Mouse (Mus musculus) kidney, embryonic 16.5 days (tissue): ENCODE measurements around the gene Zfp809. TPM values are rescaled to one million over a fixed set of nuclear protein-coding genes. Genes with fewer than 3 reads are reported as not detected.

Source experiments
- ATAC-seq: fragments of 200-750 bp; cut with Nextera tagmentation; 2 replicates; pipeline ENCODE4 v1.8.0; 2017; ENCODE audit warnings: moderate TSS enrichment; ENCODE audit not compliant: low FRiP score, low TSS enrichment
- H3K27ac ChIP-seq: fragments of 300-500 bp; sonication (generic); 2 replicates; pipeline ENCODE4 v1.5.1; 2014; ENCODE audit warnings: low read length
- H3K27me3 ChIP-seq: fragments of 300-500 bp; sonication (generic); 2 replicates; pipeline ENCODE4 v1.6.1; 2014; ENCODE audit warnings: low read length, control low read depth, mixed read lengths; ENCODE audit not compliant: insufficient read depth
- H3K36me3 ChIP-seq: fragments of 300-500 bp; sonication (generic); 2 replicates; pipeline ENCODE4 v1.6.1; 2014; ENCODE audit warnings: low read length, control low read depth, mixed read lengths; ENCODE audit not compliant: insufficient read depth
- H3K4me1 ChIP-seq: fragments of 300-500 bp; sonication (generic); 2 replicates; pipeline ENCODE4 v1.6.1; 2014; ENCODE audit warnings: low read length, control low read depth, mixed read lengths; ENCODE audit not compliant: insufficient read depth
- H3K4me2 ChIP-seq: fragments of 300-500 bp; sonication (generic); replicated peaks from 2 replicates; pipeline ENCODE4 v1.6.1; 2014; ENCODE audit warnings: low read depth, low read length
- H3K4me3 ChIP-seq: fragments of 300-500 bp; sonication (generic); 2 replicates; pipeline ENCODE4 v1.5.1; 2014; ENCODE audit warnings: mild to moderate bottlenecking, low read length
- H3K9ac ChIP-seq: fragments of 300-500 bp; sonication (generic); replicated peaks from 2 replicates; pipeline ENCODE4 v1.6.1; 2014; ENCODE audit warnings: low read length
- H3K9me3 ChIP-seq: fragments of 300-500 bp; sonication (generic); 2 replicates; pipeline ENCODE4 v1.6.1; 2016; ENCODE audit warnings: low read length, control low read depth
- WGBS: fragments of 180-500 bp; shearing (Covaris S2); extraction: QIAGEN DNeasy Blood & Tissue Kit; methylation state at CpG from one replicate; pipeline ENCODE4 v1.1.7; 2014; 5-methylcytosine and 5-hydroxymethylcytosine counted together
- polyA plus RNA-seq: library from polyadenylated mRNA; unstranded; fragments of >200 nt; fragmentation: Nextera tagmentation; extraction: Ambion mirVana; gene quantifications from 2 replicates; pipeline ENCODE4 v1.2.1, GENCODE M21; 2015

Zfp809 gene
- 20.0 and 21.7 TPM in 2 replicates for polyA plus RNA-seq

DNA sequence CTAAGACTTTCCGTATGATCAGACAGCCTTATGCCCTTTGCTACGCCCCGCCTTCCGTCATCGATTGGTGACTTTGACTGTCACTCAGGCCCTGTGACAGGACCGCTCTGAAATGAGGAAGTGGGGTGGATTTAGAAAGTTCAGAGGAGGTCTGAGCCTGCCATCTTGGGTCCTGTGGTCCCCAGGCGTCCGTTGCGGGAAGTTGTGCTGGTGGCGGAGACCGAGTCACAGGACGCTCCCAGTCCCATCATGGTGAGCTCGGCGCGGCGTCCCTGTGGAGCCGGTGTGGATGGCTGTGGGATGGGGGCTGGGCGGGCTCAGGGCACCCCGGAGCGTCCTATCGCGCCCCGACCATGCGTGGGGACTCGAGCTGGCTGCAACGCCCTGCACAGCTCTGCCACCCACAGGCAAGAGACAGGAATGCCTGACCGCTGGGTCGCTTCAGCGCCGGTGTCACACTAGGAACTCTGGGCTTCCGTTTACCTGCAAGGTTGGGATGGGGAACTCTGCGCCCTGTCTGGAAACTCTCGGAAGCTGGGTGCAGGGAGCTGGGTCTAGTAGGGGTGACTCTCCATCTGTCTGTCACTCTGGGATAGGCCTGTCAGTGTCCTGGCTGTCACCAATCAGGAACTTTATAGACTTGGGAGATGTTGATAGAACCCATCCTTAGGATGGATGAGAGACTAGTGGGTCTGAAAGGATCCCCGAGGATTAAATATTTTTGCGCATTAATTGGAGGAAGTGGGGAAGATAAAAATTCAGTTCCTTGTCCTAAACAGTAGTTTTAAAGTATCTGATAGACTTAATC is at the start of gene Zfp809:
TSS of gene Zfp809 (plus strand) at position 134 of the 808 bp plus-strand sequence.
- Histone ChIP-seq H3K4me2 (peak within 1 kb of the TSS; percentile 83), H3K4me1 (peaks cover 4% of the 10 kb centered on the region), H3K27me3 (no peaks in the 10 kb centered on the region), H3K4me3 (peak within 1 kb of the TSS; percentile 73), H3K36me3 (no peaks in the 10 kb centered on the region), H3K9ac (peak within 1 kb of the TSS; percentile 83), H3K9me3 (0 out of 2 replicates have a peak, but pooled peaks cover 2% of the 10 kb centered on the region), H3K27ac (peak within 1 kb of the TSS; percentile 95)
- peak; percentile 99 for ATAC-seq
- 2% methylated on average over 35 of the region's 35 CpGs for WGBS

DNA sequence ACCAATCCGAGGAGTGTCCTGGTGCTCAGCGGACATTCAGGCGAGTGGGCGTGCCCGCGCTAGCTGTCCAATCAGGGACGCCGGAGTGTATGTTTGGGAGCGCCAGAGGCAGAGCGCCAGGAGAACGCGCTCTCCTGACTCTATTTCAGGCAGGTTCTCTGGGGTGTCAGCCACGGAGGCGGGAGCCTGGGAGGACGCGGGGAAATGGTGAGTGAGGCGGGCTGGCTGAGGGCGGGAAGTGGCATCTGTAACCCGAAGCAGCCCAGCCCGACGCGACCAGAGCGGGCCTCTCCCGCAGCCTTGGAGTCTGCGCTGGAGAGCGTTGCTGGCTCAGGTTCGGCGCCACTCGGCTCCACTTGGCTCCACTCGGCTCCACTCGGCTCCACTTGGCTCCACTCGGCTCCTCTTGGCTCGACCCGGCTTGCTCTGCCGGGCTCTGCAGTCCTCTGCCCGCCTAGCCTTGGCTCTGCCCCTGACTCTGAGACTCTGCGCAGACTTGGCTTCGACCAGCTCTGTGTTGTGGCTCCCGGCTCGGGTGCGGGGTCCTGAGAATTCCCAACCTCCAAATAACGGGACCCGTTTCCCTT is 37.4 kb upstream of the Zfp809 start, which contains the start of gene Zfp872:
TSS of gene Zfp872 (plus strand) at position 66 of the 587 bp plus-strand sequence.
- Histone ChIP-seq H3K4me2 (peak within 1 kb of the TSS; percentile 69), H3K4me3 (peak within 1 kb of the TSS; percentile 49), H3K27ac (no peak within 1 kb of the TSS), H3K9ac (peak within 1 kb of the TSS; percentile 55), H3K27me3 (no peaks in the 10 kb centered on the region; the same call in 1 of the 2 replicates), H3K4me1 (no peaks in the 10 kb centered on the region), H3K9me3 (peaks cover 25% of the 10 kb centered on the region), H3K36me3 (no peaks in the 10 kb centered on the region)
- 13% methylated on average over 43 of the region's 43 CpGs for WGBS
- peak; percentile 85 for ATAC-seq

DNA sequence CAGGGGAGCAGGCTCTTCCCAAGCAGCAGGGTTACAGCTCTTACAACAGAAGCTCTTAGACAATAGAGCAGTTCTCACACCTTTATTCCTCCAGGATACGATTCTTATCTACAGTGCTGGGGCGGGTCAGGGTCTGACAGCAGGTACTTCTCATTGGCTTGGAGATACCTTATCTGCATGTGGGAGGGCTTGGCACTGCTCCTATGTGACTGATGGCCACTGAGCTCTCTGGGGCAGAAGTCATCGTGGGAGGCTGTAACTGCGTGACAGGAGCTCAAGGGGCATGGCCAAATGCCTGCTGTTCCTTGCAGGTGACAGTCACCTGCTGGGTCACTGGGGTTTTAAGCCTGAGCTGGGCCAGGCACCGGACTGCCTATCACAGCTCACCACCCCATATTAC is 29.1 kb upstream of the Zfp809 start:
- ATAC-seq, result no peak
- Histone ChIP-seq H3K4me2 (no peak overlapping the region), H3K27ac (no peak overlapping the region), H3K9ac (no peak overlapping the region), H3K27me3 (no peaks in the 10 kb centered on the region), H3K36me3 (peaks cover 5% of the 10 kb centered on the region; the same call in 1 of the 2 replicates), H3K4me1 (no peaks in the 10 kb centered on the region), H3K4me3 (no peak overlapping the region), H3K9me3 (peaks cover 31% of the 10 kb centered on the region)
- 36% methylated on average over 5 of the region's 5 CpGs for WGBS

- ATAC-seq, result no peak
- Histone ChIP-seq H3K27ac (peak overlapping the region; percentile 57), H3K9ac (no peak overlapping the region), H3K4me1 (no peaks in the 10 kb centered on the region), H3K36me3 (no peaks in the 10 kb centered on the region), H3K27me3 (no peaks in the 10 kb centered on the region), H3K9me3 (no peaks in the 10 kb centered on the region), H3K4me2 (peak overlapping the region; percentile 27; the same call in 1 of the 2 replicates), H3K4me3 (peak overlapping the region; percentile 1; the same call in 1 of the 2 replicates)
- 53% methylated on average over 2 of the region's 2 CpGs for WGBS
These were observed 11.7 kb upstream of the Zfp809 start for GRCm38 (mm10) chr9:22213785-22214194.

DNA sequence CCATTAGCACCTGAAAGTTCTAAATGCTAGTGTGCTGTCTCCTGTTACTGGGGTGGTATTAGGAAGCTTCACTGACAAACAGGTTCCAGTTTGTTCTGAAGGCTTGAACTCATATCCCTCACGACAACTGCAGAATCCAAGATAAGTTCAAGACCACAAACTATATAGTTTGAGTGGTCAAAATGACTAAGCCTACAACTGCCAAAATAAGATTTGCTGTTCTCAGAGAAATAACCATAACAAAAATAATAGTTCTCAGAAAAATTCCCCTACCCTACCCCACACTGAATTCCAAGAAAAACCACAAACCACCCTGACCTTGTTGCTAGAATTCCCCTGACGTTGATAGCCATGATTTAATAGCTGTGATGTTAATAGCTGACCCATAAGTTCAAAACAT is 11.0 kb upstream of the Zfp809 start:
- no peak overlapping the region for H3K27ac ChIP-seq
- no peaks in the 10 kb centered on the region for H3K4me1 ChIP-seq
- no peak overlapping the region for H3K4me2 ChIP-seq
- H3K9ac ChIP-seq, result no peak overlapping the region
- H3K27me3 ChIP-seq, result no peaks in the 10 kb centered on the region
- 80% methylated on average over 2 of the region's 2 CpGs for WGBS
- H3K36me3 ChIP-seq, result no peaks in the 10 kb centered on the region
- no peak overlapping the region for H3K4me3 ChIP-seq
- no peak for ATAC-seq
- no peaks in the 10 kb centered on the region for H3K9me3 ChIP-seq

GRCm38 (mm10) chr9:22216705-22217104 is 8.8 kb upstream of the Zfp809 start:
- 51% methylated on average over 3 of the region's 3 CpGs for WGBS
- no peak for ATAC-seq
- Histone ChIP-seq H3K4me3 (no peak overlapping the region), H3K27me3 (no peaks in the 10 kb centered on the region), H3K4me2 (no peak overlapping the region), H3K27ac (no peak overlapping the region), H3K36me3 (no peaks in the 10 kb centered on the region), H3K9me3 (no peaks in the 10 kb centered on the region), H3K4me1 (no peaks in the 10 kb centered on the region), H3K9ac (no peak overlapping the region)

GRCm38 (mm10) chr9:22217858-22218493 is 7.5 kb upstream of the Zfp809 start:
- no peak for ATAC-seq
- Histone ChIP-seq H3K4me3 (no peak overlapping the region), H3K27me3 (no peaks in the 10 kb centered on the region), H3K9me3 (no peaks in the 10 kb centered on the region), H3K4me2 (no peak overlapping the region), H3K36me3 (no peaks in the 10 kb centered on the region), H3K27ac (no peak overlapping the region), H3K9ac (no peak overlapping the region), H3K4me1 (no peaks in the 10 kb centered on the region)
- 39% methylated on average over 7 of the region's 8 CpGs for WGBS

GRCm38 (mm10) chr9:22224066-22224465 is 1.4 kb upstream of the Zfp809 start:
- Histone ChIP-seq H3K27ac (no peak overlapping the region), H3K4me3 (no peak overlapping the region), H3K27me3 (no peaks in the 10 kb centered on the region), H3K4me2 (no peak overlapping the region), H3K4me1 (peaks cover 4% of the 10 kb centered on the region), H3K9me3 (0 out of 2 replicates have a peak, but pooled peaks cover 2% of the 10 kb centered on the region), H3K9ac (no peak overlapping the region), H3K36me3 (no peaks in the 10 kb centered on the region)
- 91% methylated on average over 4 of the region's 4 CpGs for WGBS
- ATAC-seq, result no peak

DNA sequence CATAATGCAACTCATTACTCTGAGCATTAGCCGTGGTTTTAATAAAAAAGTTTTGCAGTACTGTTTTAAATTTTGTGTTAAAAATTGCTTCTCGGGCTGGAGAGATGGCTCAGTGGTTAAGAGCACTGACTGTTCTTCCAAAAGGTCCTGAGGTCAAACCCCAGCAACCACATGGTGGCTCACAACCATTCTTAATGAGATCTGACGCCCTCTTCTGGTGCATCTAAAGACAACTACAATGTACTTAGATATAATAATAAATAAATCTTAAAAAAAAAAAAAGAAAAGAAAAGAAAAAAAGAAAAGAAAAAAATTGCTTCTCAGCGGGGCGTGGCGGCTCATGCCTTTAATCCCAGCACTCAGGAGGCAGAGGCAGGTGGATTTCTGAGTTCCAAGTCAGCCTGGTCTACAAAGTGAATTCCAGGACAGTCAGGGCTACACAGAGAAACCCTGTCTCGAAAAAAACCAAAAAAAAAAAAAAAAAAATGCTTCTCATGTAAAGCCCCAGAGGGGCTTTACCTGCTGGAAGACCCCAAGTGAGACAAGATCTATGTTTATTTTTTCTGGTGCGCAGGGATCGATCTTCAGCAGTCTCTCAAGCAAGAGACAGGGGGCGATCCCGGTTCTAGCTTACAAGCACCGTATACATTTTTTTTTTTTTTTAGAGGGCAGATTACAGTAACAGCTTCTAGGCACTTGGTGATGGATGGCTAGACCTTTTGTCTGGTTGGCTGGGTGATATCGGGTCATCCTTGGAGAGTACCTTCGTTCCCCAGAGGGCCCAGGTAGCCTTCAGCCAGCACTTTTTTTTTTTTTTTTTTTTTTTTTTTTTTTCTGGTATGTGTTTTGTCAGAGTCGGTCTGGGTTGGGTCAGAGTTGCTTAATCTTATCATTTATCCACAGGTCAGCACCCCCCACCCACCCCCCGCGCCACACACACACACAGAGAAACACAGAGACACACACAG is 694 bp upstream of the Zfp809 start:
- H3K27ac ChIP-seq, result peak overlapping the region; percentile 95; the same call in 1 of the 2 replicates
- peak overlapping the region; percentile 73 for H3K4me3 ChIP-seq
- H3K36me3 ChIP-seq, result no peaks in the 10 kb centered on the region
- H3K27me3 ChIP-seq, result no peaks in the 10 kb centered on the region
- H3K9ac ChIP-seq, result peak overlapping the region; percentile 83
- H3K4me2 ChIP-seq, result peak overlapping the region; percentile 83
- H3K9me3 ChIP-seq, result 0 out of 2 replicates have a peak, but pooled peaks cover 2% of the 10 kb centered on the region
- WGBS, result 28% methylated on average over 17 of the region's 17 CpGs
- peak; percentile 68 for ATAC-seq
- H3K4me1 ChIP-seq, result peaks cover 4% of the 10 kb centered on the region
